Mouse (Mus musculus): ENCODE results near the gene Dnaaf5.

The Dnaaf5 gene

GRCm38 (mm10) chr5:139227645-139228044 is 77.6 kb downstream of the Dnaaf5 start:
- no peak for DNase-seq (ENCODE audit: low read depth, low spot score)

DNA sequence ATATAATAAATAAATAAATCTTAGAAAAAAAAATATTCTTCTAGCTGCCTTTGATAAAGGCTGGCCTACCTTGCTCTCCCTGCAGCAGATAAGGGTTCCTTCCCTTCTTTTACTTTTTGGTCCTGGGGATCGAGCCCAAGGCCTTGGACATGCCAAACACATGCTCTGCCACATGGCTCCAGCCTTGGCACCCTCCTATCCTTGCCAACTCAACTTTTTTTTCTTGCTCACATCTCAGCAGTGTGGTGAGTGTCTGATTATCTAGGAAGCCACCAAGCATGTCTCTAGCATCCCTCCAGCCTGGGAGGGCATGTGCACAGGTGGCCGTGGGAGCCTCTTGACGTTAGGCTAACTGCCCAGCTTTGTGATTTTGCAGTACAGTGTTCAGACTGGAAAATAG is 78.3 kb downstream of the Dnaaf5 start:
- no peak for DNase-seq (ENCODE audit: low read depth, low spot score)

- peak; percentile 60 for DNase-seq (ENCODE audit: low read depth, low spot score)
Observed at GRCm38 (mm10) chr5:139229716-139230115, 79.7 kb downstream of the Dnaaf5 start.

DNA sequence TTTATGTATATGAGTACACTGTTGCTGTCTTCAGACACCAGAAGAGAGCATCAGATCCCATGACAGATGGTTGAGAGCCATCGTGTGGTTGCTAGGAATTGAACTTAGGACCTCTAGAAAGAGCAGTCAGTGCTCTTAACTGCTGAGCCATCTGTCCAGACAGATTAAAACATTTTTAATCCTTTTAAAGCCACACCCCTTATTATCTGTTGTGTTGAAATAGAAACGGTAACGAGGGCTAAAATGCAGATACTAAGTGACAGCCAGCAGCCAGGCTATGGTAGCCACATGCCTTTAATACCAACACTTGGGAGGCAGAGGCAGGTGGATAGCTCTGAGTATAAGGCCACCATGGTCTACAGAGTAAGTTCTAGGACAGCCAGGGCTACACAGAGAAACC is 82.1 kb downstream of the Dnaaf5 start:
- DNase-seq (ENCODE audit: low read depth, low spot score): no peak

DNA sequence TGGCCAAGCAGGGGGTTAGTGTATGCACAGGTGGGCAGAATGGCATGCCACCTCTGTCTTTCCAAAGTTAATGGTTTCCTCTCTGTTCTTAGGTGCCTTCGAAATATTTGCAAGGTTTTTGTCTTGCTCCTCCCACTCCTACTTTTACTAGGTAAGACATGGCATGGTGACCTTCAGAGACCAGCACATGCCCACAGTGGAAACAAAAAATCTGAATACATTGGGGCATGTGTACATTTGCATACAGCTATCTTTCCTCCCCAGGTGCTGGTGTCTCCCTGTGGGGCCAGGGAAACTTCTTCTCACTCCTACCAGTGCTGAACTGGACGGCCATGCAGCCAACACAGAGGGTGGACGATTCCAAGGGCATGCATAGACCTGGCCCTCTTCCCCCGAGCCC is 84.4 kb downstream of the Dnaaf5 start:
- no peak for DNase-seq (ENCODE audit: low read depth, low spot score)
